Mouse (Mus musculus) telencephalon, adult 2 months (tissue): ENCODE results near the gene Repin1.

Source experiments
- DNase-seq: peaks from one replicate; pipeline ENCODE4 v3.0.0-alpha.2; 2011; ENCODE audit warnings: low read depth, low spot score

The Repin1 gene

DNA sequence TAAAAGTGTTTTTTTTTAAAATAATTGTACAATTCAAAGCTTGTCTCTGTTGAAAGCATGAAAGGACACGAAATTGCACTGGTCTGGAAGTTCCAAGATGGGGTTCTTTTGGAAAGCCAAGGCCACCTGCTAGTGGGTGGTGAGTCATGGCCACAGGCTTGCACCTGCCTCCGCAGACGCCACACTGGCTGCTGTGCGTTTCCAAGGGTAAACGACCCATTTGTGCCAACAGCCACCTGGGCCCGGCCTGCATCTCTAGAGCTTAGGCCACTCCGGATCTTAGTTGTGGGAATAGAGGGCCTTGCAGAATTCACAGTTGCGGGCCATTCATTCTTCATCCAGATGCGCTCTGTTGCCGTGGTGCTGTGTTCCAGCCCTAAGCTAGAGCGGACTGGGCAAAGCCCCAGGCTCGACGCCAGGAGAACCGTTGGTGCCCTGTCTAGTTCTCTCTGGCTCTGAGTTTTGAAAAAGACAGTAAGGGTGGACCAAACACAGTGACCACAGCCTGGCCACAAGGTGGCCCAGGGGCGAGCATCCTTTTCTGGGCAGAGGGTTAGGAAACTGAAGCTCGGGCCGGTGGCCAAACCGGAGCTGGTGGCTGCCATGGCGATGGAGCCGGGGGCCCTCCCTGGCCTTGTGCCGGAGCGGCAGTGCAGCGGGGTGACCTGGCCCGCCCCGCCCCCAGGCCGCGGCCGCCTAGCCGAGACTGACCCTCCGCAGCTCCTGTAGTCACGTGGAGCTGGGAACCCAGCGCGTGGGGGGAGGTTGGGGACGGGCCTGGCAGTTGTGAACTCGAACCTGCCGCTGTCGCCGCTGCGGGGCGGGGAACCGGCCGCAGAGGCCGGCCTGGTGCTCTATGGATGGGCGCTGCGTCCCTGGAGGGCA is at the start of gene Repin1, which contains the start of gene Gm44965:
Gene Repin1, plus strand, starts transcription at position 726 of the 885 bp plus-strand sequence.
Gene Gm44965, plus strand, starts transcription at position 784 of the 885 bp plus-strand sequence.
- no peak for DNase-seq

DNA sequence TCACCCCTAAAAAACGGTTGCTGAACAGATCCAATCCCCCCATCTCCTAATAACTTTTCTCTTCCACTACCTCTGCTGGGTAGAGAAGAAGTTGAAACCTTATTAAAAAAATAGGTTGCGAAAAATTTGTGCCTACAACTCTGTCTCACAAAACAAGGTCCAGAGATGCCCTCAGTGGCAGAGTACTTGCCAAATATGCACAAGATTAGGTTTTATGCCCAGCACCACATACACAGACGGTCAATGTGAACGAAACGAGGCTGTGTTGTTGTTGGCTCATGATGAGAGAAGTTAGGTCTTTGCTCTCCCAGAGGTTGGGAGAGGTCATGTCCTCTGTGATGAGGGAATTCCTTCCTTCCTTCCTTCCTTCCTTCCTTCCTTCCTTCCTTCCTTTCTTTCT is 48.4 kb upstream of the Repin1 start:
- DNase-seq: no peak

DNA sequence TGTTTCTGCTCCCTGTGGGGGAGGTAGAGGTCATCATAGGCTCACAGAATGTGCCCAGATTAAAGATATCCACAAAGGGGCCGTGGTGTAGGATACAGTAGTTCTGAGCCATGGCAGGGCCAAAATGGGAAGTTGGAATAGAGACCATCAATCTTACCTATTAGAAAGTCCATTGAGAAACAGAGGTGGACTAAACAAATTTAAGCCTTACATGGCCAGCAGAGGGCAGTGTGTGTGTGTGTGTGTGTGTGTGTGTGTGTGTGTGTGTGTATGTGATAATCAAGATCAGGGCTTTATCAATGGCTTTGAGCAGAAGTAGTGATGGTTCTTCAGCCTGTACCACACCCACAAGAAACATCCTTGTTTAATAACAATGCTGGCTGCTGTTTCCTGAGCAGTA is 47.4 kb upstream of the Repin1 start:
- DNase-seq: peak; percentile 12

DNA sequence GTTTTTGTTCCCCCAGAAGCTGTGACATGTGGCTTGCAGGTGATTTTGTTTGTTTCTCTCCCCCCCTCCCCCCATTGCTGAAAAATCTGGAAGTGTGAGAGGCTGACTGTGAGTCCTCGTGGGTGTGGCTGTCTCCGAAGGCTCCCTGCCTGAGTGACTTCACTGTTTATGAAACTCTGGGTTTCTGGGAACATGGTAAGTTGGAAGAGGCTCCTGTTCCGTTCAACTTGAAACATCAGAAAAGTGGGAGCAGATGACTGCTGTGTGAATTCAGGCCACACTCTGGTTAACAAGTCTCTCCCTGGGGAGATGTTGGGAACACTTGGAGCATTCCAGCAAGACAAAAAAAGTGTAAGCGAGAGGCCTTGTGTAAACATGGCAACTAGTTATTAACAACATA is 46.8 kb upstream of the Repin1 start:
- DNase-seq: no peak

DNA sequence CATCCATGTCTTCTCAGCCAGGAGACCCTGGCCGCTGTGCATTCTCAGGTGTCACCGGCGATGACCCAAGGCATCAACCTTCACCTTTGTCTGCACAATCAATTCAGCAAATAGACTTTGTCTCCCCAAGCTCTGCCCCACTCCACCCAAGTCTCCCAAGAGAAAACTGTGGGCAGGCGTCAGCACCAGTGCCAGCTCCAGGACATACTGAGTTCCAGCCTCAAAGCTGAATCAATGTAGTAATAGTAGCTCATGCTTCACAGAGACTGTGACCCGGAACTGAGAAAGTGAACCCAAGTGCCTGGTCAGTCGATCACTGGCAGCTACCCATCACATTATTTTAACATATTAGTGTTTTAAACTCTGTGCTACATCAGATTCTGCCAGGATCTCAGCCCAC is 45.4 kb upstream of the Repin1 start:
- DNase-seq: no peak

DNA sequence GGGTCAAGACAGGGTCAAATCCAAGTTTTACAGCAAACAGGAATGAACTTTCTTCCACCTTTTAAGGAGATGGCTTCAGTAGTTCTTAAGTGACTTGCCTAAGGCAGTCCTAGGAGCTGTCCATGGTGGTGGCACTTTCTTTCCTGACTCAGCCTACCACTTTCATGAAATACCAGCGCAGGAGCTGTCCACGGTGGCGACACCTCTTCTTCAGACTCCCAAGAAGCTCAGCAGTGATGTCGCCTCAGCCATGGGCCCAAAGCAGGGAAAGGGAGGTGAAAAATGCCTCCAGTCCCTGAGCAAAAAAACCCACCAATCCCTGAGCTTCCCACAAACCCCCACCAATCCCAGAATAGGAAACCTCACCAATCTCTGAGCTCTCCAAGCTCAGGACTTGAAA is 40.8 kb upstream of the Repin1 start:
- no peak for DNase-seq

DNA sequence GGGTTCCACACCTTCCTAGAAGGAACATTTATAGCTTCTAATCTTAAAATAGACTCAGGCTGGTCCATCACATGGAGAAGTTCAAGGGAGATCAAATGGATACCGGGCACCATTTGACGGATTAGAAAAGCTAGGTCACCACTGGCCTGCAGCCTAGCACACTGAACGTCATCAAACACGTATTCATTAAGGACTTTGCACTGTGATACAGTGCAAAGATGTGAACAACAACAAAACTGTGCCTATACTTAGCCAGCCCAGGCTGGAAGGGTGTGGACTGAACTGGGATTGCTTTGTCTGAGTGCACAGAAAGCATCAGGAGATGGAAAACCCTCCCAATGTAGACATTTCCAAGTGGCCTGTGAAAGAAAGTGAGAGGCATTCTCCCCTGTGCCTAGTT is 39.9 kb upstream of the Repin1 start:
- DNase-seq: peak; percentile 13

DNA sequence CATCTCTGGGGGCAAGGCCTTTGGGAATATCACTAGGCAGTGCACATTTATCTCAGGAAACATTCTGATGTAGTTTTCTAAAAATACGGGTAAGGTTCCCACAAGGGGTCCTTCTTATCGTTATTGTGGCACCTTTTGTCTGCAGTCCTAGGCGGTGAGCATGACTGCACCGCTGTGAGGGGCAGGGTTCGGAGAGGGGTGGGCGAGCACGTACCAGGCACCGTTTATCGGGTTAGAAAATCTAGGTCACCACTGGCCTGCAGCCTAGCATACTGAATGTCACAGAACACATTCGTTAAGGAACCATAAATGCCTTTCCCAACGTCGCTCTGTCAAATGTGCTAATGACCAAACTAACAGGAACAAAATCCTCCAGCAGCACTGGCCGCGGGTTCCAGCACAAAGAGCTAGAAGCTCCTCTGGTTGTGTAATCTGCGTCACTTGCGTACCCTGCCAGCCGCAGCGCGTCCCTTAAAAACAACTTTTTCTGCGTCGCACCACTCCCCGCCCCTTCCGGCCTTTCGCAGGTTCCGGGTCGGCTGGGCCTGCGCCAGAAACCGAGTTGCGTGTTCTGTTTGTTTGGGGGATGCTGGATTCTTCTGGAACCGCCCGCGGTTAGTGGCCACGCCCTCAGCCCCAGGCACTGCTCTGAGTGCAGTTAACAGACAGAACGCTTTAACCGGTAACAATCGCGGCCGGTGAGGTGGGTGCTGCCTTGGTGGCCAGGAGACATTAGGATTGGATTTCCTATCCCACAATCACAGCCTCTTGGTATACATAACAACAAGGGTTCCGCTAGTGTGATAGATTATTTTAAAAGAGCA is 39.2 kb upstream of the Repin1 start, which contains the start of gene Lrrc61:
Gene Lrrc61, plus strand, starts transcription at position 517 of the 824 bp plus-strand sequence.
- peak; percentile 97 for DNase-seq

DNA sequence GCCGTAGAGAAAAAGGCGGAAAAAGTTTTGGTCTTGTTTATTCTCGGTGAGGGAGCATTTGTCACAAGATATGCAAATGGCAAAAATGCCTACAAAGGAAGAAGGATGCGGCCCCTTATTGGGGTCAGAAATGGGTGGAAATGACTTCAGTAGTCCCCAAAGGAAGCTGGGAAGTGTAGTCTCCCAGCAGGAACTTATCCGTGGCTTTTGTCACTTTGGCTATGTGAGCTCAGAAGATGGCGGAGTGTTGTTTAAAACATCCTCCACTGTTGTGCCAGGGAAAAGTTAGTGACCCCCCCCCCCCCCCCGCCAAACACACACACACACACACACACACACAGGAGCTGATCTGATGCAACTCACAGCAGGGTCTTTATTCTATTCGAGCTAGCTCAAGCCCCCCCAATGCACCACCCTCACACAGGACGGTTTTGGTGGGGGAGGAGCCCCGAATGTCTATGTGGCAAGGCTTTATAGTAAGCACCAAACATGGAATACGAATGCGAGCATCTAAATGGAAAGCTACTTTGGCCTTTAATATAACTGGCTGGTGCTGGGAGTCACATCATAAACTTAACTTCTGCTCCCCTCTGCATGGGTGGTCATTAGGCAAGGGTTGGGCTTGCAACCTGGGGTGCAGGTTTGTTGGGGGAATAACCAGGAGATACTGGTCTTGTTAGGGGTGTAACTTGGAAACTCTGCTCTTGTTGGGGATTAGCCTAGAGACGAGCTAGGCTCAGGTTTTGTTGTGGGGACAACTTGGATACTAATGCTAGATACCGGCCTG is 38.4 kb upstream of the Repin1 start:
- peak; percentile 96 for DNase-seq

DNA sequence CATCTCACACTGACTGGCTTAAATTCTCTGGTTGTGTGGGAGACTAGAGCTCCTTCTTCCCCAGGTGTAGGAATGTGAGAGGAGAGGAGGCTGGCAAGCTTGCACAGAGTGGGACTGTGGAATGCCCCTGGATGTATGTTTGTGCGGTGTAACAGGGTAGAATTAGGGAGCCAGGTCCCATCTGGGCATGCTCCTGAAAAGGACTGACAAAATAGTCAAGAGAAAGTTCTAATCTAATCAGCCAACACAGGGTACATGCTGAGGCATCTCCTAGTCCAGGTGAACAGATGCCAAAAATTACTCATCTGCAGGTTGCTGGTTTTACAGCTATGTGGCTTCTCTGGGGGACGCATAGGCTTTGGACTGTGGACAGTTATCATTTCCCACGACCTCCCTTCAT is 37.7 kb upstream of the Repin1 start:
- DNase-seq: no peak

DNA sequence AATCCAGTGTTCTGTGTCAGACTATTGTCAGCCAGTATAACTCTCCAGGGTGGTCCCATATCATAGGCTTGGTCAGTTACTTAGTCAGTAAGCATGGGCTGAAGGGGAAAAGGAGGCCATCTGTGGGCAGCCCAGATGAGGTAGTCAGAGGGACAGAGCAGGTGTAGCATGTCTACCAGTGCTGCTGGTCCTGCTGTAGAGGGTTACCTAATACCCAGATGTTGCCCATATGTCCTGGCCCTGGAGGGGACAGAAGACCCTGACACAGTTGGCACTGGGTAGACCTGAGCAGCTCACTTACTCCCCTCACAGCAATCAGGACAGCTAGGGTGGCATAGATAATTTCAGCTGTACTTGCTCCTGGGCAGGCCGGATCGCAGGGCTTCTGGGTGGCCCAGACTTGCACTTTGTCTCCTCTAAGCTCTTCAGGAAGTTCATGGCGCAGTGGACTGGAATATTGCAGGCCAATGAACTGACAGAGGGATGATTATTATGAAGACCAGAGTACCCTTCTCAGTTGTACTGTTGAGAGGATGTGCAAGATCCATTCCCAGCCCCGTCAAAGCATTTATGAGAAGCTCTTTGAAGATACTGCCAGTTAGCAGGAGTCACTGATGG is 27.9 kb upstream of the Repin1 start:
- DNase-seq: no peak

DNA sequence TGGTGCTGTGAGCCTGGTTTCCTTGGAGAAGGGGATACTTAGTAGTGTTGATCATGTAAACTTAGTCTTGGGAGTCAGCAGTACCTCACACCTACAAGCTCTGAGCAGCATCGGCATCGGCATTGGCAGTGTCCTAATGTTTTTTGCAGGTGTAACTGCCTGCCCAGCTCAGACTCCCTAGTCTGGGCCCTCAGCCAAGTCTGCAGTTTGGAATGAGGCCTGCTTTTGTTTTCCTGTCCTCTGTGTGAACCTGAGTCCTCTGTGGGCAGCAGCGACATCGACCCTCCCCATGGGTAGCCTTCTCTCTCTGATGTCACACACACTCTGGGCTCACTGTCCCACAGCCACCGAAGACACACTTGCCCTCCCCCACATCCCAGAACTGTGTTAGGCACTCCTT is 27.4 kb upstream of the Repin1 start:
- DNase-seq: no peak

DNA sequence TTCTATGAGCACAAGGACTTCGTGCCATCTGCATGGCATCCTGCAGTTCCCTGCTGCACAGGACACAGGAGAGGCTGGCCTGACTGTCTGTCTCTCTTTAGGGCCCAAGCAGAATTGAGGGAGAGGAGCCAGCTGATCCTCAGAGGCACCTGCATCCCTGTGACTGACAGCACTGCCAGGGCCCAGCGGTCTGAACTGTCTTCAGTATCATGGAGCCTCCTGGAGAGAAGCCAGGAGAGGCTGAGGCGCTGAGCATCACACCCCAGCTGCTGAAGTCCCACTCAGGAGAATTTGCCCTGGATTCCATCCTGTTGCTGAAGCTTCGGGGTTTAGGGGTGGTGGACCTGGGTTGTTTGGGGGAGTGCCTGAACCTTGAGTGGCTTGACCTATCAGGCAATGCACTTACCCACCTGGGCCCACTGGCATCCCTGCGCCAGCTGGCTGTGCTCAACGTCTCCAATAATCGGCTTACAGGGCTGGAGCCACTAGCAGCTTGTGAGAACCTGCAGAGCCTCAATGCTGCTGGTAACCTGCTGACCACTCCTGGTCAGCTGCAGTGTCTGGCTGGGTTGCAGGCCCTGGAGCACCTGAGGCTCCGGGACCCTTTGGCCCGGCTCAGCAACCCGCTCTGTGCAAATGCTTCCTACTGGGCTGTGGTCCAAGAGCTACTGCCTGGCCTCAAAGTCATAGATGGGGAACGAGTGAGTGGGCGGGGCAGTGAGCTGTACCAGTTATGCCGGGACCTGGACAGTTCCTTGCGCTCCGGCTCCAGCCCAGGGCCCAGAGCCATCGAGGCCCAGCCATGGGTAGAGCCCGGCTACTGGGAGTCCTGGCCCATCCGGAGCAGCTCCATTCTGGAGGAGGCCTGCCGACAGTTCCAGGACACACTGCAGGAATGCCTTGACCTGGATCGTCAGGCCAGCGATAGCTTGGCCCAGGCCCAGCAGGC is 25.4 kb upstream of the Repin1 start:
- DNase-seq: no peak

DNA sequence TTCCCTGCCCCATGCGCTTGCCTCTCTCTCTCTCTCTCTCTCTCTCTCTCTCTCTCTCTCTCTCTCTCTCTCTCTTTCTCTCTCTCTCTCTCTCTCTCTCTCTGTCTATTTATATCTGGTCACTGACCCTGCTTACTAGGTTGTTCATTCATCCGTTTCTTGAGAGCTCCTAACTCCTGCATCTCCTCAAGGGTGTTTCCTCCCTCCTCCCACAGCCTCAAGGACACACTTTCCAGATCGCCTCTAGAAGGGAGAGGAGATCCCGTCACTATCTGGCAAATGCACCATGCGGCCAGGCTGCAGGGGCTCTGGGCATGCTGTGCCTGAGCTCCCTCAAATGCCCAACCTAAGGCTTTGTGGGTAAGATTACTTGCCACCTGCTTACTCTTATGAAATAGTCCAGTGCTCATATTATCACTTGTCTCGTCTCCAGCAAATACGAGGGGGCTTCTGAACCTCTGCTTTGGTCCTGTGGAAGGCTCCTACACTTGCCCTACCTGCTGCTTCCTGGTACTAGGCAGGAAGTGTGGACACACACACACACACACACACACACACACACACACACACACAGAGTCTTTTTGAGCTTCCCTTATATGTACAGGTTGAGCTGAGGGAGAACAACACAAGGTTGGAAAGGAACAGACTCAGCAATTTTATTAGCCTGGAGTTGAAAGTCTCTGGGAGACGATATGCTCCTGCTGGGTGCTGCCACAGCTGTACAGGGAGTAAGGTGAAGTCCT is 24.4 kb upstream of the Repin1 start:
- DNase-seq: no peak

DNA sequence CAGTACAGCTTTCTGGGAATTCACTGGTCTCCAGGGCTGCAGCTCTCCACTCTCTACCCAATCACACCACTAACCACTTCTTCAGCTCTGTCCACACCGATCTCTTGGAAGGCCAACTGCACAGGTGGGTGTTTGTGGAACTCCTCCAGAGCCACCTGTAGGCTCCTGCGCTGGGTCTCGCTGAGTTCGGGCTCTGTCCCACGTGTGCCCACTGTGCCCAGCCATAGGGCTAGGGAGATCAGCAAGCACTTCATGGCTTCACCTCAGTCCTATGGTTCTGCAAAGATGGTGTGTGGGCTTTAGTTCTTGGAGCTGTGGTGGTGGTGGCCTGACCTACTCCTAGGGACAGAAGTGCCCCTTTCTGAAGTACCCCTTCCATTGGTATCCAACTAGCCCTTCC is 21.7 kb upstream of the Repin1 start:
- DNase-seq: no peak

DNA sequence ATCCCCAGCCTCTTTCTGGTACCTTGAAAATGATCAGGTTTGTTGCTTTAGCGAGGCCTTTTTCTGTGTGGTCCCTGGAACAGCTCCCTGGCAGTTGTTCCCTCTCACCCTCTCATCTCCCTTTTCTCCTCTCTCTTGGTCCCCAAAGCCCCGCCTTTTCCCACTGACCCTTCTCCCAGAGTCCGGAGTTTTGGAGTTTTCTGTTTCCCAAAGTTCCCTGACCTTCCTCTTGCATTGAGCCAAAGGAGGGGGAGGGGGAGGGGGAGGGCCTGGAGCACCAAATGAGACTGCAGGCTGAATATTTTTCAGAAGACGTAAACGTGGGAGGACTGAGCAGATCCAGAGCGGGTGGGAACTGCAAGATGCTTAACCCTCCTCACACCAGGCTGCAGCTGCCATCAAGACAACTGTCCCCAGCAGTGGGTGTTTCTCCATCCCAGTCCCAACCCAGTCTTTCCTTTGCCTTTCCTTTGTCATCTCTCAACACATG is 21.1 kb upstream of the Repin1 start, which contains the start of gene Rarres2:
Gene Rarres2, minus strand, starts transcription at position 218 of the 490 bp plus-strand sequence.
- DNase-seq: no peak

DNA sequence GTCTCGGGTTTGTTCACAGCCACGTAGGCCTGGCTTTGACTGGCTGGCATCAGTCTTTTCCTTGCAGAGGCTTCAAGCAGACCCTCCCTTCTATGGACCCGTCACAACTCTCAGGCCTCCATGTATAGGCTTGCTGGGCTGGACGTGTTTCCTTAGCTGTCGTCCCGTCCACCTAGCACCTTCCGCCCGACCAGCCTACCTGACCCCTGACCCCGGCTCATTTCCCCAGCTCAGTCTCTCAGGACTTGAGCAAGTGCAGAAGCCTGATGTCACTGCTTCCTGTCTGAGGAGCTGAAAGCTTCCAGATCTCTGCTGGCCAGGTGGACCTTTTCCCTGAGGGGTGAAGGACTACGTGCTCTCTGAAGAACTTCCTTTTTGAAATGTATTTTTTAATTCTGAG is 20.4 kb upstream of the Repin1 start:
- no peak for DNase-seq

DNA sequence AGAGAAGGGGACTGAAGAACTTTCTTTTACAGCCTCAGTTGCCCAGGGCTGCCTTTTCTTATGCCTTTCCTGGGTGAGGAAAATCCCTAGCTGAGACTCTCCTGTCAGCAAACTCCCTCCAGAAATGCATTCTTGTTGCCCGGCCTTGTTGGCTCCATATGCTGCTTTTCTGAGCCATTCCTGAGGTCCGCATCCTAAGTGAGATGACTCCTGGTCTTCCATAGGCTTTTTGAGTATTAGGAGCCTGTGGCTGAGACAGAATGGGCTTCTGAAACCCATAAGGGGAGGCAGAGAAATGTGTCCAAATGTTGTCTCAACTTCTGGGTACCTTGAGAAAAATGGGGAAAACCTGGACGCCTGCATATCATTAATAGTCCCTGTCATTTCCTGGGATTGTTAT is 19.7 kb upstream of the Repin1 start:
- no peak for DNase-seq

DNA sequence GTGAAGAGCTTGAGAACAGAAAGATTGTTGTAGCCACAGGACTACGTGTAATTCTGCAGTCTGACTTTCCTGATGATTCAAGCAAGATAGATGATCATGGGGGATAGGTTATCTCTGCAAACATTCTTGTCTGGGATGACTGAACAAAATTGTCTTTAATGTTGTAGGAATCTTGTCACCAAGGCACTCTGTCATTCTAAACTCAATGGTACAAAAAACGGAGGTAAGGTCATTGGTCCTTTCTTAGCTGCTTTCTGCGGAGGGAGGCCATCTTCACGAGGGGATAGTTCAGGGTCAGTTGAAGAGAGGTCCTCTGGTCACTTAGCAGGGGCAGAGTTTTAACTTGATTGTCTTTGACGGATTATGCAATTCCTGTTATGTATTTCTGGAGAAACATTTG is 14.9 kb upstream of the Repin1 start:
- DNase-seq: no peak
